Mouse (Mus musculus) midbrain, embryonic 12.5 days (tissue): Measurements from ENCODE around the gene Shisal1. TPM values are rescaled to one million over a fixed set of nuclear protein-coding genes. Genes with fewer than 3 reads are reported as not detected.

ENCODE experiments used
- ATAC-seq: fragments of 200-750 bp; cut with Nextera tagmentation; 2 replicates; pipeline ENCODE4 v1.8.0; 2017; ENCODE audit warnings: low read depth, moderate TSS enrichment, moderate library complexity; ENCODE audit not compliant: low FRiP score
- H3K27ac ChIP-seq: fragments of 300-500 bp; sonication (generic); replicated peaks from 2 replicates; pipeline ENCODE4 v1.5.1; 2016; ENCODE audit warnings: mild to moderate bottlenecking
- H3K27me3 ChIP-seq: fragments of 300-500 bp; sonication (generic); 2 replicates; pipeline ENCODE4 v1.6.1; 2016; ENCODE audit warnings: mild to moderate bottlenecking
- H3K36me3 ChIP-seq: fragments of 300-500 bp; sonication (generic); 2 replicates; pipeline ENCODE4 v1.6.1; 2016
- H3K4me1 ChIP-seq: fragments of 300-500 bp; sonication (generic); 2 replicates; pipeline ENCODE4 v1.6.1; 2016
- H3K4me2 ChIP-seq: fragments of 300-500 bp; sonication (generic); replicated peaks from 2 replicates; pipeline ENCODE4 v1.6.1; 2016; ENCODE audit warnings: mild to moderate bottlenecking, moderate library complexity
- H3K4me3 ChIP-seq: fragments of 300-500 bp; sonication (generic); 2 replicates; pipeline ENCODE4 v1.5.1; 2016; ENCODE audit warnings: mild to moderate bottlenecking
- H3K9ac ChIP-seq: fragments of 300-500 bp; sonication (generic); replicated peaks from 2 replicates; pipeline ENCODE4 v1.6.1; 2016; ENCODE audit warnings: mild to moderate bottlenecking, moderate library complexity
- H3K9me3 ChIP-seq: fragments of 300-500 bp; sonication (generic); 2 replicates; pipeline ENCODE4 v1.6.1; 2016; ENCODE audit warnings: mild to moderate bottlenecking
- WGBS: fragments of 180-500 bp; shearing (Covaris S2); methylation state at CpG from one replicate; pipeline ENCODE4 v1.1.7; 2016; 5-methylcytosine and 5-hydroxymethylcytosine counted together
- polyA plus RNA-seq: library from polyadenylated mRNA; unstranded; fragments of >200 nt; fragmentation: Nextera tagmentation; extraction: Ambion mirVana; gene quantifications from 2 replicates; pipeline ENCODE4 v1.2.1, GENCODE M21; 2016

Gene Shisal1
- polyA plus RNA-seq, 1 experiment from 2014 or later: 10.5 TPM

- WGBS: under 1% methylated on average over 21 of the region's 21 CpGs
- H3K4me1 ChIP-seq: peaks cover 30% of the 10 kb centered on the region
- H3K4me3 ChIP-seq: peak overlapping the region; percentile 6; the same call in 1 of the 2 replicates
- no peaks in the 10 kb centered on the region for H3K36me3 ChIP-seq
- H3K9ac ChIP-seq: no peak overlapping the region
- H3K9me3 ChIP-seq: no peaks in the 10 kb centered on the region
- H3K27me3 ChIP-seq: peaks cover 67% of the 10 kb centered on the region
- H3K27ac ChIP-seq: peak overlapping the region; percentile 32
- ATAC-seq: peak; percentile 47
- peak overlapping the region; percentile 45 for H3K4me2 ChIP-seq
Observed at GRCm38 (mm10) chr15:84450441-84451183, 3.7 kb upstream of the Shisal1 start.

- no peak for ATAC-seq
- H3K36me3 ChIP-seq: no peaks in the 10 kb centered on the region
- peak overlapping the region; percentile 72 for H3K4me3 ChIP-seq
- H3K9ac ChIP-seq: peak overlapping the region; percentile 82
- H3K9me3 ChIP-seq: no peaks in the 10 kb centered on the region
- peaks cover 80% of the 10 kb centered on the region for H3K27me3 ChIP-seq
- 1% methylated on average over 84 of the region's 99 CpGs for WGBS
- H3K4me1 ChIP-seq: peaks cover 62% of the 10 kb centered on the region
- peak overlapping the region; percentile 97 for H3K4me2 ChIP-seq
- peak overlapping the region; percentile 65 for H3K27ac ChIP-seq
Observed at GRCm38 (mm10) chr15:84445812-84446716, 833 bp downstream of the Shisal1 start.

GRCm38 (mm10) chr15:84444181-84444580 lies 2.7 kb downstream of the Shisal1 start:
- H3K9ac ChIP-seq: peak overlapping the region; percentile 28; the same call in 1 of the 2 replicates
- peaks cover 69% of the 10 kb centered on the region for H3K4me1 ChIP-seq
- peak overlapping the region; percentile 65 for H3K27ac ChIP-seq
- 40% methylated on average over 7 of the region's 7 CpGs for WGBS
- peaks cover 86% of the 10 kb centered on the region for H3K27me3 ChIP-seq
- H3K9me3 ChIP-seq: no peaks in the 10 kb centered on the region
- peak overlapping the region; percentile 97 for H3K4me2 ChIP-seq
- H3K36me3 ChIP-seq: no peaks in the 10 kb centered on the region
- ATAC-seq: no peak
- H3K4me3 ChIP-seq: peak overlapping the region; percentile 10; the same call in 1 of the 2 replicates

GRCm38 (mm10) chr15:84443631-84444030 lies 3.3 kb downstream of the Shisal1 start:
- WGBS: 24% methylated on average over 10 of the region's 10 CpGs
- ATAC-seq: no peak
- Histone ChIP-seq H3K36me3 (no peaks in the 10 kb centered on the region), H3K27ac (peak overlapping the region; percentile 65), H3K27me3 (peaks cover 86% of the 10 kb centered on the region), H3K9ac (peak overlapping the region; percentile 34; the same call in 1 of the 2 replicates), H3K4me2 (peak overlapping the region; percentile 97), H3K4me1 (peaks cover 69% of the 10 kb centered on the region), H3K4me3 (peak overlapping the region; percentile 10; the same call in 1 of the 2 replicates), H3K9me3 (no peaks in the 10 kb centered on the region)

GRCm38 (mm10) chr15:84441682-84442315 lies 5.1 kb downstream of the Shisal1 start:
- Histone ChIP-seq H3K4me3 (no peak overlapping the region), H3K27ac (no peak overlapping the region; the same call in 1 of the 2 replicates), H3K9me3 (no peaks in the 10 kb centered on the region), H3K36me3 (no peaks in the 10 kb centered on the region), H3K9ac (peak overlapping the region; percentile 25; the same call in 1 of the 2 replicates), H3K4me1 (peaks cover 66% of the 10 kb centered on the region), H3K27me3 (peaks cover 79% of the 10 kb centered on the region), H3K4me2 (0 out of 2 replicates have a peak overlapping the region, but pooled peaks have one; percentile 17)
- WGBS: 33% methylated on average over 14 of the region's 14 CpGs
- no peak for ATAC-seq

GRCm38 (mm10) chr15:84440820-84441219 lies 6.1 kb downstream of the Shisal1 start:
- H3K4me1 ChIP-seq: peaks cover 58% of the 10 kb centered on the region
- H3K27ac ChIP-seq: 0 out of 2 replicates have a peak overlapping the region, but pooled peaks have one; percentile 20
- no peaks in the 10 kb centered on the region for H3K36me3 ChIP-seq
- ATAC-seq: no peak
- WGBS: 43% methylated on average over 3 of the region's 3 CpGs
- peaks cover 71% of the 10 kb centered on the region for H3K27me3 ChIP-seq
- H3K4me3 ChIP-seq: no peak overlapping the region
- no peaks in the 10 kb centered on the region for H3K9me3 ChIP-seq
- no peak overlapping the region for H3K9ac ChIP-seq
- no peak overlapping the region for H3K4me2 ChIP-seq

- H3K9ac ChIP-seq: no peak overlapping the region
- H3K27me3 ChIP-seq: 0 out of 2 replicates have a peak, but pooled peaks cover 11% of the 10 kb centered on the region
- ATAC-seq: no peak
- H3K36me3 ChIP-seq: no peaks in the 10 kb centered on the region
- H3K4me2 ChIP-seq: no peak overlapping the region
- no peak overlapping the region for H3K27ac ChIP-seq
- H3K9me3 ChIP-seq: no peaks in the 10 kb centered on the region
- H3K4me1 ChIP-seq: peaks cover 7% of the 10 kb centered on the region; the same call in 1 of the 2 replicates
- H3K4me3 ChIP-seq: no peak overlapping the region
- 78% methylated on average over 10 of the region's 10 CpGs for WGBS
Observed at GRCm38 (mm10) chr15:84433586-84434185, 13.2 kb downstream of the Shisal1 start.

- peaks cover 10% of the 10 kb centered on the region for H3K27me3 ChIP-seq
- H3K4me3 ChIP-seq: no peak overlapping the region
- H3K9me3 ChIP-seq: no peaks in the 10 kb centered on the region
- no peak overlapping the region for H3K27ac ChIP-seq
- H3K36me3 ChIP-seq: no peaks in the 10 kb centered on the region
- H3K4me1 ChIP-seq: peaks cover 5% of the 10 kb centered on the region; the same call in 1 of the 2 replicates
- 78% methylated on average over 5 of the region's 5 CpGs for WGBS
- H3K4me2 ChIP-seq: no peak overlapping the region
- no peak overlapping the region for H3K9ac ChIP-seq
- ATAC-seq: no peak
Observed at GRCm38 (mm10) chr15:84430482-84430881, 16.4 kb downstream of the Shisal1 start.

GRCm38 (mm10) chr15:84427624-84428023 lies 19.3 kb downstream of the Shisal1 start:
- no peaks in the 10 kb centered on the region for H3K9me3 ChIP-seq
- H3K4me2 ChIP-seq: no peak overlapping the region
- no peak for ATAC-seq
- no peak overlapping the region for H3K27ac ChIP-seq
- H3K27me3 ChIP-seq: peaks cover 25% of the 10 kb centered on the region
- H3K4me3 ChIP-seq: no peak overlapping the region
- no peak overlapping the region for H3K9ac ChIP-seq
- WGBS: 90% methylated on average over 6 of the region's 6 CpGs
- H3K36me3 ChIP-seq: no peaks in the 10 kb centered on the region
- peaks cover 5% of the 10 kb centered on the region; the same call in 1 of the 2 replicates for H3K4me1 ChIP-seq

- peaks cover 15% of the 10 kb centered on the region for H3K4me1 ChIP-seq
- no peak overlapping the region for H3K4me3 ChIP-seq
- ATAC-seq: no peak
- peaks cover 43% of the 10 kb centered on the region for H3K27me3 ChIP-seq
- no peak overlapping the region for H3K4me2 ChIP-seq
- no peak overlapping the region for H3K9ac ChIP-seq
- no peak overlapping the region for H3K27ac ChIP-seq
- H3K9me3 ChIP-seq: no peaks in the 10 kb centered on the region
- no peaks in the 10 kb centered on the region for H3K36me3 ChIP-seq
- whole genome bisulfite sequencing: 90% methylated on average over 5 of the region's 5 CpGs
Observed at GRCm38 (mm10) chr15:84425733-84426132, 21.2 kb downstream of the Shisal1 start.

GRCm38 (mm10) chr15:84423781-84424180 lies 23.1 kb downstream of the Shisal1 start:
- Histone ChIP-seq H3K27me3 (peaks cover 59% of the 10 kb centered on the region), H3K9ac (no peak overlapping the region), H3K4me1 (peaks cover 31% of the 10 kb centered on the region), H3K36me3 (no peaks in the 10 kb centered on the region), H3K4me3 (no peak overlapping the region), H3K9me3 (no peaks in the 10 kb centered on the region), H3K4me2 (no peak overlapping the region), H3K27ac (no peak overlapping the region; the same call in 1 of the 2 replicates)
- ATAC-seq: no peak
- 93% methylated on average over 5 of the region's 5 CpGs for WGBS
